Mouse (Mus musculus) cerebellum, adult 2 months (tissue): Measurements from ENCODE around the gene Mitd1. TPM values are rescaled to one million over a fixed set of nuclear protein-coding genes. Genes with fewer than 3 reads are reported as not detected.

Experiments
- DNase-seq, 2 experiments: peaks; one replicate each; pipeline ENCODE4 v3.0.0; 2021
- H3K27ac ChIP-seq: fragments of 200-500 bp; 2 replicates; pipeline ENCODE4 v1.5.1; 2012; ENCODE audit warnings: low read length, control low read depth, inconsistent platforms; ENCODE audit not compliant: insufficient read depth
- H3K27me3 ChIP-seq: fragments of 200-500 bp; 2 replicates; pipeline ENCODE4 v1.6.1; 2012; ENCODE audit warnings: inconsistent platforms, mild to moderate bottlenecking, low read length, moderate library complexity; ENCODE audit not compliant: control insufficient read depth, insufficient read depth
- H3K4me1 ChIP-seq: fragments of 200-500 bp; 2 replicates; pipeline ENCODE4 v1.6.1; 2011; ENCODE audit warnings: low read length; ENCODE audit not compliant: control insufficient read depth, insufficient read depth
- H3K4me3 ChIP-seq: fragments of 200-500 bp; replicated peaks from 2 replicates; pipeline ENCODE3; 2011; ENCODE audit warnings: mild to moderate bottlenecking, low read depth, low read length, control low read depth; ENCODE audit not compliant: insufficient read depth
- CTCF ChIP-seq: fragments of 200-500 bp; IDR thresholded peaks from 2 replicates; pipeline ENCODE4 v1.5.1; 2011; ENCODE audit warnings: low read depth, mild to moderate bottlenecking, control low read depth, low read length, moderate library complexity, borderline replicate concordance; ENCODE audit not compliant: insufficient read depth
- POLR2A ChIP-seq: fragments of 200-500 bp; IDR thresholded peaks from 2 replicates; pipeline ENCODE4 v1.6.1; 2011; ENCODE audit warnings: low read length, control low read depth, borderline replicate concordance; ENCODE audit not compliant: insufficient read depth
- WGBS: fragments of 180-500 bp; shearing (Covaris S2); methylation state at CpG from one replicate; pipeline ENCODE4 v1.1.7; 2018; 5-methylcytosine and 5-hydroxymethylcytosine counted together
- polyA plus RNA-seq: library from polyadenylated mRNA; depleted of rRNA; stranded (reverse); fragments of >200 nt; gene quantifications from 2 replicates; pipeline ENCODE4 v1.2.3, GENCODE M21; 2012; rRNA removed

The Mitd1 gene
- 14.8 and 17.8 TPM in 2 replicates for polyA plus RNA-seq

GRCm38 (mm10) chr1:37890025-37890652 lies at the start of gene Mitd1, which contains the start of gene Mrpl30:
Gene Mitd1 (minus strand): TSS chr1:37890411.
Gene Mrpl30 (plus strand): TSS chr1:37890477.
- Histone ChIP-seq H3K27me3 (no peaks in the 10 kb centered on the region), H3K4me3 (peak within 1 kb of the TSS; percentile 95), H3K4me1 (0 out of 2 replicates have a peak, but pooled peaks cover 3% of the 10 kb centered on the region), H3K27ac (peak within 1 kb of the TSS; percentile 41)
- WGBS = under 1% methylated on average over 41 of the region's 41 CpGs
- peak; percentile 91 for TF ChIP-seq POLR2A
- TF ChIP-seq CTCF = no peak
- DNase-seq = peak; percentile 92 to 95

- TF ChIP-seq POLR2A = no peak
- no peak for TF ChIP-seq CTCF
- Histone ChIP-seq H3K27ac (no peak overlapping the region), H3K4me1 (no peaks in the 10 kb centered on the region), H3K4me3 (no peak overlapping the region), H3K27me3 (no peaks in the 10 kb centered on the region)
- no peak for DNase-seq
- 6% methylated on average over 3 of the region's 3 CpGs for WGBS
Measured at GRCm38 (mm10) chr1:37931806-37932205, 41.6 kb upstream of the Mitd1 start.

- Histone ChIP-seq H3K4me3 (no peak overlapping the region), H3K27me3 (no peaks in the 10 kb centered on the region), H3K27ac (no peak overlapping the region), H3K4me1 (no peaks in the 10 kb centered on the region)
- DNase-seq = no peak
- WGBS = 84% methylated on average over 8 of the region's 8 CpGs
- no peak for TF ChIP-seq POLR2A
- TF ChIP-seq CTCF = no peak
Measured at GRCm38 (mm10) chr1:37925971-37926370, 35.8 kb upstream of the Mitd1 start.

GRCm38 (mm10) chr1:37922536-37922935 lies 32.3 kb upstream of the Mitd1 start:
- 13% methylated on average over 8 of the region's 8 CpGs for WGBS

GRCm38 (mm10) chr1:37918096-37918495 lies 27.9 kb upstream of the Mitd1 start:
- no peaks in the 10 kb centered on the region; the same call in 1 of the 2 replicates for H3K27me3 ChIP-seq
- no peaks in the 10 kb centered on the region for H3K4me1 ChIP-seq
- H3K27ac ChIP-seq = no peak overlapping the region
- no peak overlapping the region for H3K4me3 ChIP-seq
- 86% methylated on average over 6 of the region's 6 CpGs for WGBS
- DNase-seq = no peak
- TF ChIP-seq POLR2A (no peak), CTCF (no peak)

More at GRCm38 (mm10) chr1:37922536-37922935, 32.3 kb upstream of the Mitd1 start:
- H3K4me3 ChIP-seq = no peak overlapping the region
- H3K4me1 ChIP-seq = no peaks in the 10 kb centered on the region
- no peak overlapping the region for H3K27ac ChIP-seq
- peak; percentile 32 to 42 for DNase-seq
- no peaks in the 10 kb centered on the region for H3K27me3 ChIP-seq
- no peak for TF ChIP-seq POLR2A

GRCm38 (mm10) chr1:37917666-37918065 lies 27.5 kb upstream of the Mitd1 start:
- TF ChIP-seq CTCF (no peak), POLR2A (no peak)
- Histone ChIP-seq H3K4me3 (no peak overlapping the region), H3K27ac (no peak overlapping the region), H3K4me1 (no peaks in the 10 kb centered on the region), H3K27me3 (no peaks in the 10 kb centered on the region; the same call in 1 of the 2 replicates)
- no peak for DNase-seq
- WGBS = 83% methylated on average over 13 of the region's 13 CpGs

- Histone ChIP-seq H3K27ac (no peak within 1 kb of the TSS), H3K4me3 (no peak within 1 kb of the TSS), H3K27me3 (no peaks in the 10 kb centered on the region; the same call in 1 of the 2 replicates), H3K4me1 (no peaks in the 10 kb centered on the region)
- 77% methylated on average over 5 of the region's 5 CpGs for WGBS
- TF ChIP-seq CTCF (no peak), POLR2A (no peak)
- no peak for DNase-seq
Measured at GRCm38 (mm10) chr1:37916393-37916792, 26.2 kb upstream of the Mitd1 start, which contains the start of gene Lyg2. Gene Lyg2 (minus strand): TSS chr1:37916493.

- no peaks in the 10 kb centered on the region for H3K4me1 ChIP-seq
- 74% methylated on average over 2 of the region's 2 CpGs for WGBS
- H3K27me3 ChIP-seq = no peaks in the 10 kb centered on the region; the same call in 1 of the 2 replicates
- no peak overlapping the region for H3K4me3 ChIP-seq
- TF ChIP-seq CTCF (no peak), POLR2A (no peak)
- DNase-seq = no peak
- H3K27ac ChIP-seq = no peak overlapping the region
Measured at GRCm38 (mm10) chr1:37912751-37913150, 22.5 kb upstream of the Mitd1 start.
